Mouse (Mus musculus) 416B (cell line): Measurements from ENCODE around the gene Rgs7.

ENCODE experiments used
- DNase-seq: peaks from one replicate; pipeline ENCODE4 v3.0.0; 2011; ENCODE audit warnings: low read depth

Rgs7 gene

GRCm38 (mm10) chr1:175028716-175029204 is 463.5 kb downstream of the Rgs7 start:
- no peak for DNase-seq

- DNase-seq = no peak
Observed at GRCm38 (mm10) chr1:175028267-175028666, 464.0 kb downstream of the Rgs7 start.

- DNase-seq = no peak
Observed at GRCm38 (mm10) chr1:175025781-175026309, 466.5 kb downstream of the Rgs7 start.

- DNase-seq = no peak
Observed at GRCm38 (mm10) chr1:175024136-175024535, 468.2 kb downstream of the Rgs7 start.
